Mouse (Mus musculus) embryonic facial prominence, embryonic 11.5 days (tissue): ENCODE measurements around the gene Smim17. TPM values are rescaled to one million over a fixed set of nuclear protein-coding genes. Genes with fewer than 3 reads are reported as not detected.

Source experiments
- ATAC-seq: fragments of 200-750 bp; cut with Nextera tagmentation; replicated peaks from 2 replicates; pipeline ENCODE4 v1.8.0; 2017; ENCODE audit warnings: low read depth; ENCODE audit not compliant: insufficient number of reproducible peaks, low FRiP score, low TSS enrichment
- DNase-seq: peaks from one replicate; pipeline ENCODE4 v3.0.0-alpha.2; 2015; ENCODE audit warnings: low spot score
- H3K27ac ChIP-seq: fragments of 300-500 bp; sonication (generic); replicated peaks from 2 replicates; pipeline ENCODE4 v1.5.1; 2014; ENCODE audit warnings: mild to moderate bottlenecking, low read depth, low read length, control low read depth
- H3K27me3 ChIP-seq: fragments of 300-500 bp; sonication (generic); 2 replicates; pipeline ENCODE4 v1.6.1; 2014; ENCODE audit warnings: mild to moderate bottlenecking, low read length, moderate library complexity, mixed read lengths; ENCODE audit not compliant: control insufficient read depth, insufficient read depth
- H3K36me3 ChIP-seq: fragments of 300-500 bp; sonication (generic); replicated peaks from 2 replicates; pipeline ENCODE4 v1.6.1; 2014; ENCODE audit warnings: low read depth, mild to moderate bottlenecking, low read length, moderate library complexity, mixed read lengths; ENCODE audit not compliant: control insufficient read depth, insufficient read depth
- H3K4me1 ChIP-seq: fragments of 300-500 bp; sonication (generic); 2 replicates; pipeline ENCODE4 v1.6.1; 2014; ENCODE audit warnings: low read length, mixed read lengths; ENCODE audit not compliant: control insufficient read depth, insufficient read depth
- H3K4me2 ChIP-seq: fragments of 300-500 bp; sonication (generic); 2 replicates; pipeline ENCODE4 v1.6.1; 2014; ENCODE audit warnings: low read depth, mild to moderate bottlenecking, control low read depth, low read length, moderate library complexity
- H3K4me3 ChIP-seq: fragments of 300-500 bp; sonication (generic); 2 replicates; pipeline ENCODE4 v1.5.1; 2014; ENCODE audit warnings: low read depth, low read length, control low read depth
- H3K9ac ChIP-seq: fragments of 300-500 bp; sonication (generic); replicated peaks from 2 replicates; pipeline ENCODE4 v1.6.1; 2014; ENCODE audit warnings: mild to moderate bottlenecking, control low read depth, low read length
- H3K9me3 ChIP-seq: fragments of 300-500 bp; sonication (generic); replicated peaks from 2 replicates; pipeline ENCODE4 v1.6.1; 2016; ENCODE audit warnings: mild to moderate bottlenecking, low read length, inconsistent platforms, mixed read lengths; ENCODE audit not compliant: control insufficient read depth
- WGBS: fragments of 180-500 bp; shearing (Covaris S2); extraction: QIAGEN DNeasy Blood & Tissue Kit; methylation state at CpG from one replicate; pipeline ENCODE4 v1.1.7; 2014; 5-methylcytosine and 5-hydroxymethylcytosine counted together
- polyA plus RNA-seq: library from polyadenylated mRNA; unstranded; fragments of >200 nt; fragmentation: Nextera tagmentation; extraction: Ambion mirVana; gene quantifications from 2 replicates; pipeline ENCODE4 v1.2.1, GENCODE M21; 2014

Gene Smim17
- polyA plus RNA-seq, 1 experiment from 2014 or later: not detected

DNA sequence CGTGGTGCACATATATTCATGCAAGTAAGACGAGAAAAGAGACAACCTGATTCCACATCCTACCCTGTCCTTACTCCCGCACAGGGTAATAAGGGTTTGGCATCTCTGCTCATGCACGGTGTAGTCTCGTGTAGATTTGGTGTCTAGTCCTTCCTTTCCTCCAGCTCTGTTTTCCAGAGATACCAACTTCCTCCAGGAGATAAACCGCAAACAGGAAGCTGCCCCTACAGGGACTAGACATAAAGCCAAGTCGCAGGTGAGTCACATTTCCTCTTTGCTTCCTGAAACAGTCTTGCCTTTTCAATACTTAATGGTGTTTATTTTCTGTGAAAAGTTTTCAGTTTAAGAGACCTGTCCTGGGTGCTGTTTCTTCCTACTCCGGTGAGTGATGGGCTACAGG lies 14.5 kb upstream of the Smim17 start:
- Histone ChIP-seq H3K36me3 (no peaks in the 10 kb centered on the region), H3K4me3 (peak overlapping the region; percentile 52), H3K9ac (no peak overlapping the region), H3K4me1 (no peaks in the 10 kb centered on the region), H3K9me3 (no peaks in the 10 kb centered on the region), H3K27ac (no peak overlapping the region), H3K4me2 (peak overlapping the region; percentile 75; the same call in 1 of the 2 replicates), H3K27me3 (no peaks in the 10 kb centered on the region)
- no peak for DNase-seq
- WGBS: 72% methylated on average over 8 of the region's 8 CpGs
- ATAC-seq: no peak

DNA sequence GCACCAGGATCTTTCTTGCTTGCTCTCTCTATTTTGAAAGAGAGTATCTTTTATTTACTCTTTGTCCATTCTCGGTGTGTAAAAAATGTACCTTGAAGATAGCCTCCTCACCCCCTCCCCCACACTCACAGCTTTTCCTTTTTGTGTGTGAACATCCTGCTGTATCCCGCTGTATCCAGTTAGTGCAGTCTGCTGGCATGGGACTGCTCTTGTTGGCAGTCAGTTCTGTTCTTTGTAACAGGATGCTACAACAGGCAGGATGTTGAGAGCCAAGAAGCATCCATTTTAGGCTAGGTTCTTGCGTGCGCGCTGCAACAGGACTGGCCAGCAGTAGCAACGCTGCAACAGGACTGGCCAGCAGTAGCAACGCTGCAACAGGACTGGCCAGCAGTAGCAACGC lies 11.5 kb upstream of the Smim17 start:
- Histone ChIP-seq H3K9me3 (no peaks in the 10 kb centered on the region), H3K36me3 (no peaks in the 10 kb centered on the region), H3K9ac (no peak overlapping the region), H3K4me2 (no peak overlapping the region), H3K4me1 (no peaks in the 10 kb centered on the region), H3K4me3 (no peak overlapping the region), H3K27me3 (no peaks in the 10 kb centered on the region), H3K27ac (no peak overlapping the region)
- WGBS: 90% methylated on average over 8 of the region's 8 CpGs
- DNase-seq (no peak), ATAC-seq (no peak)

DNA sequence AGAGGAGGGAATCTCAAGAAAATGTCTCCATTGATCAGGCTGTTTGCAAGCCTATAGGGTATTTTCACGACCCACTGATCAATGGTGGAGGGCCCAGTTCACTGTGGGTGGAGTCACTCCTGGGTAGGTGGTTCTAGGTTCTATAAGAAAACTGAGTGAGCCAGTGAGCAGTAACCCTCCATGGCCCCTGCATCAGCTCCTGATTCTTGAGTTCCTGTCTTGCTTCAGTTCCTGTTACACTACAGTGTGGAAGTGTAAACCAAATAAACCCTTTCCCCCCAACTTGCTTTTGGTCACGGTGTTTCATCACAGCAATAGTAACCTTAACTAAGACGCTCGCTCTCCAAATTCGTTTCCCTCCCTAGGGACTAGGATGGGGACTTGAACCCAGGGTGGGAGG lies 9.5 kb upstream of the Smim17 start:
- H3K27ac ChIP-seq: no peak overlapping the region
- H3K27me3 ChIP-seq: no peaks in the 10 kb centered on the region
- no peaks in the 10 kb centered on the region for H3K36me3 ChIP-seq
- ATAC-seq (no peak), DNase-seq (no peak)
- no peaks in the 10 kb centered on the region for H3K9me3 ChIP-seq
- no peak overlapping the region for H3K4me3 ChIP-seq
- WGBS: 83% methylated on average over 5 of the region's 5 CpGs
- H3K4me1 ChIP-seq: no peaks in the 10 kb centered on the region
- H3K4me2 ChIP-seq: no peak overlapping the region
- no peak overlapping the region for H3K9ac ChIP-seq

DNA sequence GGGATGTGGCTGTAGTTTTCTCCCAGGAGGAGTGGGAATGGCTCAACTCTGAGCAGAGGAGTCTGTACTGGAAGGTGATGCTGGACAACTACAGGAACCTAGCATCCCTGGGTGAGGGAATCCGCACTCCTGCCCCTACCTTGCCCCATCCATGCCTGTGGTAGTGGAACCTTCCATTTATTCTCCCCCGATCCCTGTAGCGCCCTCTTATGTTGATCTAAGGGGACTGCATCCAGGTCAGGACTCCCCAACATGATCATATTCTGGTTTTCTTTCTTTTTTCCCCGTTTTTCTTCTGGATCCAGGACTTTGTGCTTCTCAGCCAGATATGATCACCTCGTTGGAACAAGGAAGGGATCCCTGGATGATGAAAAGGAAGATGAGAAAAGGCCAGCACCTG lies 9.1 kb upstream of the Smim17 start:
- ATAC-seq: no peak
- Histone ChIP-seq H3K4me3 (no peak overlapping the region), H3K36me3 (no peaks in the 10 kb centered on the region), H3K27ac (no peak overlapping the region), H3K4me2 (no peak overlapping the region), H3K9me3 (no peaks in the 10 kb centered on the region), H3K9ac (no peak overlapping the region), H3K4me1 (no peaks in the 10 kb centered on the region), H3K27me3 (no peaks in the 10 kb centered on the region)
- no peak for DNase-seq
- WGBS: 74% methylated on average over 5 of the region's 5 CpGs

DNA sequence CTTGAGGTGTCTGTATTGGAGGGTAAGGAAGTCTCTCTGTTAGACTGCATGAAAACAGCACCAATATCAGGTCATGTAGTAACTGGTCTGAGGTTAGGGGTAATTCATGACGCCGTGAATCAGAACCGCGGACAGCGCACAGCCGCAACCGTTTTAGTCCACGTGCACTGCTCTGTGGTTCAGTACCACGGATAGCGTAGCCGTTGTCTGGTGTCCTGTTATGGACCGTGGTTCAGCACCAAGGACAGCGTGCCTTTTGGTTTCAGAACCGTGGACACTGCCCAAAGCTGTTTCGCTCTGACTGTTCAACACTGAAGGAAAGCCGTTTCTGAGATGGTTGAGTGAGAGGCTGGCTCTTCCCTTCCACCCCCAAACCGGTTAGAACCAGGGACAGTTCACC lies 11.5 kb downstream of the Smim17 start, which contains the start of gene Gm20715:
Gene Gm20715 (plus strand): TSS at position 235 of the 400 bp plus-strand sequence.
- no peak within 1 kb of the TSS for H3K9ac ChIP-seq
- H3K4me1 ChIP-seq: no peaks in the 10 kb centered on the region
- DNase-seq (peak; percentile 99), ATAC-seq (peak; percentile 83)
- H3K4me2 ChIP-seq: no peak within 1 kb of the TSS
- H3K27ac ChIP-seq: no peak within 1 kb of the TSS
- H3K36me3 ChIP-seq: no peaks in the 10 kb centered on the region
- H3K9me3 ChIP-seq: no peaks in the 10 kb centered on the region
- 2% methylated on average over 17 of the region's 17 CpGs for WGBS
- no peaks in the 10 kb centered on the region for H3K27me3 ChIP-seq
- no peak within 1 kb of the TSS for H3K4me3 ChIP-seq

DNA sequence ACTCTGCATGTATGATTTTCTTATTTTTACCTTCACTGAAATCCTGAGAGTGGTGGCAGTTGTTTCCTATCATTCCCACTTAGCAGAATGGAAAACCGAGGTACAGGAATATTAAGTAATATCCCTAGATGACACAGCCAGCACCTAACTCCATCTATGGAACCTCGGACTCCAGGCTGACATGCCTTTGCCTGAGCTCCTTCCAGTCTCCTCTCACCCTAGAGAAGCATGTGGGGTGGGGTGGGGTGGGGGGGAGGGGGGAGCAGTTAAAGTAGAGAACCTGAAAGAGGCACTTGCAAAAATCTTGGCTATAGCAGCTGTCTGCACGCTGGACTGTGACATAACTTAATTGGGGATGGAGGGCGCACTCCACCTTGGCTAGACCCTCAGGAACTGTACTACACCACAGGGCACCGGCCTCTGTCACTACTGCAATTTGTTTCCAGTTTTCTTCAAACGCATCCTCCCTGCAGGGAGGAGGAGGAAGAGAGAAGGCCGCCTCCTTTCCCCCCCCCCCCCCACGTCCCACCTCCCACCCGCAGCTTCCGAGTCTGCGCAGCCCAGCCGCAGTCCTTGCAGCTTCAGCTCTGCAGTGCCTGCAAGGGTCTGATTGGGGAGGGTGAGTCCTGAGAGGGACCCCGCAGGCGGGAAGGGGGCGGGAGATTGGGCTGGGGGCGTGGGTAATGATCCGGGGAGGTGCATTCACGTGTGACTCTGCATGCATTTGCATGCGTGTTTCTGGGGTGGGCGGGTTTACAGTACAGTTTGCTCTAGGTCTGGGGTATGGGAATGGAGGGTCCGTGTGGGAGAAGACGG lies 16.3 kb downstream of the Smim17 start:
- WGBS: 4% methylated on average over 20 of the region's 22 CpGs
- H3K27me3 ChIP-seq: no peaks in the 10 kb centered on the region
- H3K4me1 ChIP-seq: no peaks in the 10 kb centered on the region
- H3K9ac ChIP-seq: no peak overlapping the region
- no peak overlapping the region for H3K27ac ChIP-seq
- H3K4me3 ChIP-seq: no peak overlapping the region
- H3K9me3 ChIP-seq: no peaks in the 10 kb centered on the region
- no peak overlapping the region for H3K4me2 ChIP-seq
- DNase-seq: no peak
- H3K36me3 ChIP-seq: no peaks in the 10 kb centered on the region
- no peak for ATAC-seq

DNA sequence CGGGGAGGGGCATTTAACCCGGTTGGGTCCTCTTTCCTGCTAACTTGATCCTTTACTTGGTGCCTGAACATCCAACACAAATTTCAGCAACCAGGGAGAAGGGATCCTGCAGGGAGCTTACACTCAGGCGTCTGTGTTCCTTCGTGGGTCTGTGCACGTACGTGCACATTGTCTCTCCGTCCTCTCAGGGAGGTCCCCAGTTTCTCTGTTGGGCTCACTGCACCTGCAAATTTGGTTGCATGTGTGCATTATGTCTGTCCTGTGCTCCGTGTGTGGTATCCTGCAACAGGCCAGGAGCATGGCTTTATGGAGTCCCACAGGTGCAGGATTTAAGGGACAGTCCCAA lies 16.9 kb downstream of the Smim17 start:
- H3K4me1 ChIP-seq: no peaks in the 10 kb centered on the region
- H3K27me3 ChIP-seq: no peaks in the 10 kb centered on the region
- H3K36me3 ChIP-seq: no peaks in the 10 kb centered on the region
- WGBS: 16% methylated on average over 8 of the region's 8 CpGs
- no peak for ATAC-seq
- no peak for DNase-seq
- no peak overlapping the region for H3K4me3 ChIP-seq
- no peak overlapping the region for H3K4me2 ChIP-seq
- no peak overlapping the region for H3K9ac ChIP-seq
- no peaks in the 10 kb centered on the region for H3K9me3 ChIP-seq
- no peak overlapping the region for H3K27ac ChIP-seq

DNA sequence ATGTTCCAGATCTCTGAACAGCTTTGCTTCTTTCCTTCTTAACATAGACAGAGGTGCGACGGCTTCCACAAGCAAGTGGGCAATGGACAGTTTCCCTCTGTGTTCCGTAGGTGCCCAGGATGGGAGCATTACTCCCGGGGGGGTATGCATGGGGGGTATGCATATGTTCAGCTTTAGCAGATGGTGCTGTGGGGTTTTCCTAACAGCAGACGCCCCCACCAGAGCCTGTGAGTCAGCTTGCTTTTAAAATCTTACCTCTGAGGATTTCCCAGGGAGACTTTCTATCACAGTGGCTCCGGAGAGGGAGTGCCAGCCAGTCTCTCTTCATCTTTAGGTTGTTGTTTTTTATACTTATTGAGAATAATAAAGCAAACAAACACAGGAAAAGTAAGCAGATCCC lies 21.4 kb downstream of the Smim17 start:
- Histone ChIP-seq H3K27me3 (no peaks in the 10 kb centered on the region), H3K4me1 (no peaks in the 10 kb centered on the region), H3K9me3 (no peaks in the 10 kb centered on the region), H3K4me3 (no peak overlapping the region), H3K9ac (no peak overlapping the region), H3K4me2 (no peak overlapping the region), H3K36me3 (no peaks in the 10 kb centered on the region), H3K27ac (no peak overlapping the region)
- 77% methylated on average over 6 of the region's 6 CpGs for WGBS
- DNase-seq (no peak), ATAC-seq (no peak)
